Mouse (Mus musculus): ENCODE data around the gene Smg1.

GRCm38 (mm10) chr7:118232613-118233012 lies 10.9 kb downstream of the Smg1 start:
- TF ChIP-seq POLR2A (IDR thresholded peaks at IDR 0.05; ENCODE audit: low read depth, low read length), result no peak
- no peak for TF ChIP-seq CTCF (IDR thresholded peaks at IDR 0.05; ENCODE audit: borderline replicate concordance, insufficient read depth, low read length)
